Mouse (Mus musculus) limb, embryonic 13.5 days (tissue): ENCODE results near the gene Arg2. TPM values are rescaled to one million over a fixed set of nuclear protein-coding genes. Genes with fewer than 3 reads are reported as not detected.

Experiments used
- polyA plus RNA-seq: library from polyadenylated mRNA; unstranded; fragments of >200 nt; fragmentation: Nextera tagmentation; extraction: Ambion mirVana; gene quantifications from 2 replicates; pipeline ENCODE4 v1.2.1, GENCODE M21; 2015

The Arg2 gene
- polyA plus RNA-seq, 1 experiment from 2014 or later = 1.4 TPM

Other genes with a start within 250 kb of the Arg2 start
- gene Plek2, start 223.8 kb upstream of the Arg2 start, polyA plus RNA-seq = 2.8 TPM in 2 replicates
- 4.8 and 5.3 TPM in 2 replicates for gene Tmem229b, start 123.2 kb upstream of the Arg2 start, polyA plus RNA-seq
- 1.7 TPM in 2 replicates for gene Plekhh1, start 101.6 kb upstream of the Arg2 start, polyA plus RNA-seq
- gene Pigh, start 41.1 kb upstream of the Arg2 start, polyA plus RNA-seq = 36.0 and 37.0 TPM in 2 replicates
- gene Vti1b, start 41.9 kb downstream of the Arg2 start, polyA plus RNA-seq = 103 and 104 TPM in 2 replicates
- 23.5 and 27.0 TPM in 2 replicates for gene Rdh11, start 61.5 kb downstream of the Arg2 start, polyA plus RNA-seq
- gene Rdh12, start 78.1 kb downstream of the Arg2 start, polyA plus RNA-seq = 3.5 TPM in 2 replicates
- 12.8 and 14.2 TPM in 2 replicates for gene Zfyve26, start 165.5 kb downstream of the Arg2 start, polyA plus RNA-seq
- gene Rad51b, start 166.5 kb downstream of the Arg2 start, polyA plus RNA-seq = 6.3 and 7.6 TPM in 2 replicates